Mouse (Mus musculus) MEL (cell line): ENCODE data around the gene Colgalt2. TPM values are rescaled to one million over a fixed set of nuclear protein-coding genes. Genes with fewer than 3 reads are reported as not detected.

ENCODE experiments used
- DNase-seq: peaks from one replicate; pipeline ENCODE4 v3.0.0; 2011; ENCODE audit warnings: low read depth, low spot score
- H3K27ac ChIP-seq: 2 replicates; pipeline ENCODE4 v1.5.1; 2012; ENCODE audit warnings: low read depth, mild to moderate bottlenecking, control low read depth, low read length, moderate library complexity; ENCODE audit not compliant: control insufficient read depth
- H3K27me3 ChIP-seq, 2 experiments: fragments of 150-350 bp in 1 of 2; sonication (generic) in 1 of 2; 2 replicates each; pipeline ENCODE4 v1.6.1; 2012; ENCODE audit warnings: low read length in 2 of 2, mild to moderate bottlenecking in 2 of 2, improper control_type of control experiment in 1 of 2, moderate library complexity in 1 of 2; ENCODE audit not compliant: insufficient read depth in 2 of 2, control insufficient read depth in 1 of 2
- H3K36me3 ChIP-seq, 2 experiments: 2 replicates each; pipeline ENCODE4 v1.6.1; 2012 to 2014; ENCODE audit warnings: low read length in 2 of 2, improper control_type of control experiment in 1 of 2, inconsistent platforms in 1 of 2, mild to moderate bottlenecking in 1 of 2; ENCODE audit not compliant: insufficient read depth in 2 of 2, control insufficient read depth in 1 of 2
- H3K4me1 ChIP-seq, 2 experiments: fragments of 150-350 bp in 1 of 2; sonication (generic) in 1 of 2; 2 replicates each; pipeline ENCODE4 v1.6.1; 2012; ENCODE audit warnings: low read length in 2 of 2, improper control_type of control experiment in 1 of 2, mild to moderate bottlenecking in 1 of 2; ENCODE audit not compliant: insufficient read depth in 2 of 2, control insufficient read depth in 1 of 2
- H3K4me3 ChIP-seq, 2 experiments: fragments of 150-350 bp in 1 of 2; sonication (generic) in 1 of 2; 2 replicates each; pipeline ENCODE4 v1.5.1; 2012; ENCODE audit warnings: low read depth in 2 of 2, low read length in 2 of 2, mild to moderate bottlenecking in 2 of 2, moderate library complexity in 2 of 2, control low read depth in 1 of 2, improper control_type of control experiment in 1 of 2; ENCODE audit not compliant: control insufficient read depth in 1 of 2, insufficient read depth in 1 of 2
- H3K79me2 ChIP-seq: 2 replicates; pipeline ENCODE4 v1.6.1; 2012; ENCODE audit warnings: mild to moderate bottlenecking, low read length, moderate library complexity; ENCODE audit not compliant: control insufficient read depth, poor library complexity, insufficient read depth
- H3K9ac ChIP-seq: 2 replicates; pipeline ENCODE4 v1.6.1; 2012; ENCODE audit warnings: low read depth, mild to moderate bottlenecking, control low read depth, low read length, moderate library complexity; ENCODE audit not compliant: control insufficient read depth, poor library complexity, severe bottlenecking
- H3K9me3 ChIP-seq: fragments of 150-350 bp; sonication (generic); replicated peaks from 2 replicates; pipeline ENCODE4 v1.6.1; 2012; ENCODE audit warnings: mild to moderate bottlenecking, low read length, improper control_type of control experiment, moderate library complexity; ENCODE audit not compliant: insufficient read depth
- BHLHE40 ChIP-seq: IDR thresholded peaks from 2 replicates; pipeline ENCODE4 v1.6.1; 2012; ENCODE audit warnings: low read depth, mild to moderate bottlenecking, inconsistent platforms, low read length, improper control_type of control experiment, borderline replicate concordance
- CTCF ChIP-seq, 3 experiments: IDR thresholded peaks in 2 of 3; conservative IDR thresholded peaks in 1 of 3; 2 replicates each; pipeline ENCODE4 v1.5.1; 2011 to 2012; ENCODE audit warnings: low read length in 3 of 3, low read depth in 2 of 3, mild to moderate bottlenecking in 2 of 3, improper control_type of control experiment in 1 of 3, inconsistent platforms in 1 of 3, mixed read lengths in 1 of 3, moderate library complexity in 1 of 3; ENCODE audit not compliant: control insufficient read depth in 1 of 3, insufficient read depth in 1 of 3, poor library complexity in 1 of 3, severe bottlenecking in 1 of 3
- E2F4 ChIP-seq: IDR thresholded peaks from 2 replicates; pipeline ENCODE4 v1.6.1; 2011; ENCODE audit warnings: low read depth, low read length, improper control_type of control experiment, borderline replicate concordance
- ELF1 ChIP-seq: IDR thresholded peaks from 2 replicates; pipeline ENCODE4 v1.6.1; 2014; ENCODE audit warnings: low read depth, mild to moderate bottlenecking, inconsistent platforms, low read length, improper control_type of control experiment, moderate library complexity
- EP300 ChIP-seq, 2 experiments: IDR thresholded peaks; 2 replicates each; pipeline ENCODE4 v1.6.1; 2011; ENCODE audit warnings: improper control_type of control experiment in 2 of 2, low read length in 2 of 2, low read depth in 1 of 2, mild to moderate bottlenecking in 1 of 2
- ETS1 ChIP-seq: IDR thresholded peaks from 2 replicates; pipeline ENCODE4 v1.6.1; 2012; ENCODE audit warnings: low read depth, mild to moderate bottlenecking, inconsistent platforms, low read length, improper control_type of control experiment, moderate library complexity
- GATA1 ChIP-seq: IDR thresholded peaks from 2 replicates; pipeline ENCODE4 v1.6.1; 2011; ENCODE audit warnings: low read depth, low read length, improper control_type of control experiment
- HCFC1 ChIP-seq: IDR thresholded peaks from 2 replicates; pipeline ENCODE4 v1.6.1; 2012; ENCODE audit warnings: low read depth, mild to moderate bottlenecking, inconsistent platforms, low read length, improper control_type of control experiment, moderate library complexity
- KAT2A ChIP-seq: conservative IDR thresholded peaks from 2 replicates; pipeline ENCODE4 v1.6.1; 2012; ENCODE audit warnings: low read depth, low read length, improper control_type of control experiment, inconsistent platforms
- MAFK ChIP-seq: IDR thresholded peaks from 2 replicates; pipeline ENCODE4 v1.6.1; 2011; ENCODE audit warnings: low read depth, mild to moderate bottlenecking, low read length, improper control_type of control experiment, borderline replicate concordance
- MYB ChIP-seq: IDR thresholded peaks from 2 replicates; pipeline ENCODE4 v1.6.1; 2011; ENCODE audit warnings: mild to moderate bottlenecking, low read depth, low read length, improper control_type of control experiment
- MYC ChIP-seq: IDR thresholded peaks from 2 replicates; pipeline ENCODE4 v1.6.1; 2011; ENCODE audit warnings: low read depth, mild to moderate bottlenecking, low read length, improper control_type of control experiment, moderate library complexity
- NELFE ChIP-seq: IDR thresholded peaks from 2 replicates; pipeline ENCODE4 v1.6.1; 2011; ENCODE audit warnings: low read depth, low read length, improper control_type of control experiment
- NRF1 ChIP-seq: IDR thresholded peaks from 2 replicates; pipeline ENCODE4 v1.6.1; 2014; ENCODE audit warnings: low read depth, mild to moderate bottlenecking, inconsistent platforms, low read length, improper control_type of control experiment, moderate library complexity; ENCODE audit not compliant: poor library complexity, insufficient read depth, severe bottlenecking
- POLR2AphosphoS5 ChIP-seq: IDR thresholded peaks from 2 replicates; pipeline ENCODE4 v1.6.1; 2012; ENCODE audit warnings: low read depth, borderline replicate concordance, mild to moderate bottlenecking, inconsistent platforms, low read length, moderate library complexity, mixed read lengths
- RAD21 ChIP-seq: IDR thresholded peaks from 2 replicates; pipeline ENCODE4 v1.6.1; 2011; ENCODE audit warnings: mild to moderate bottlenecking, low read depth, low read length, improper control_type of control experiment
- TAL1 ChIP-seq: IDR thresholded peaks from 2 replicates; pipeline ENCODE4 v1.6.1; 2012; ENCODE audit warnings: mild to moderate bottlenecking, inconsistent platforms, low read length, moderate library complexity, mixed read lengths
- TBP ChIP-seq: IDR thresholded peaks from 2 replicates; pipeline ENCODE4 v1.8.0; 2011; ENCODE audit warnings: low read depth, low read length, improper control_type of control experiment
- TCF12 ChIP-seq: IDR thresholded peaks from 2 replicates; pipeline ENCODE4 v1.6.1; 2014; ENCODE audit warnings: low read depth, mild to moderate bottlenecking, inconsistent platforms, low read length, improper control_type of control experiment, moderate library complexity
- USF1 ChIP-seq: IDR thresholded peaks from 2 replicates; pipeline ENCODE4 v1.6.1; 2014; ENCODE audit warnings: low read depth, mild to moderate bottlenecking, inconsistent platforms, low read length, improper control_type of control experiment, moderate library complexity
- USF2 ChIP-seq, 2 experiments: IDR thresholded peaks; 2 replicates each; pipeline ENCODE4 v1.6.1; 2011 to 2012; ENCODE audit warnings: improper control_type of control experiment in 2 of 2, low read length in 2 of 2, borderline replicate concordance in 1 of 2, inconsistent platforms in 1 of 2, low read depth in 1 of 2, mild to moderate bottlenecking in 1 of 2; ENCODE audit not compliant: insufficient read depth in 1 of 2
- ZMIZ1 ChIP-seq: IDR thresholded peaks from 2 replicates; pipeline ENCODE4 v1.6.1; 2012; ENCODE audit warnings: low read depth, mild to moderate bottlenecking, inconsistent platforms, low read length, improper control_type of control experiment, moderate library complexity
- ZNF384 ChIP-seq: IDR thresholded peaks from 2 replicates; pipeline ENCODE4 v1.6.1; 2012; ENCODE audit warnings: low read depth, mild to moderate bottlenecking, inconsistent platforms, low read length, improper control_type of control experiment
- polyA plus RNA-seq, 2 experiments: library from polyadenylated mRNA; stranded (reverse) in 1 of 2; unstranded in 1 of 2; fragments of >175 nt in 1 of 2; fragments of >200 nt in 1 of 2; gene quantifications; 2 replicates each; pipeline versions ENCODE4 v1.2.1 to v1.2.4; 2012; ENCODE audit warnings: low replicate concordance in 2 of 2, low read depth in 1 of 2; ENCODE audit not compliant: insufficient read length in 2 of 2, insufficient read depth in 1 of 2, missing spikeins in 1 of 2
- total RNA-seq: library from RNA; depleted of rRNA; stranded (reverse); fragments of 300-350 nt; gene quantifications from 2 replicates; pipeline ENCODE4 v1.2.3, GENCODE M21; 2012

The Colgalt2 gene
- total and polyA plus RNA-seq, 3 experiments = not detected

DNA sequence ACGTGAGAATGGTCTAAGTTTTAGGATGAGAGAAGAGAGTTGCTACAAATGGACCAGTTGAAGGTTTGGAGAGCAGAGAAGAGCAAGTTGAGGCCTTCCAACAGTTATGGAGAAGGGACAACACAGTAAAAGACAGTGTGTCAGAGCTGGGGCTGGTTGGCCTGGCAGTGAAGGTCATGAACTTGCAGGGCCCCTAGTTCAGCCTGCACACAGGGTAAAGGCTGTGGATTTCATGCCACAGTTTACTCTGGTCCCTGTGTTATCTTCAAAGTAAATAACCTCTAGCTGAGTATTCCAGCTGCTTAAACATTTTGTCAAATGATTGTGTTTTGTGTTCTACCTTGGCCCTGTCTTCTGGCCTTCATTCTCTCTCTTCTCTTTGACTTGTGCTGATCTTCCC lies 922 bp upstream of the Colgalt2 start:
- no peaks in the 10 kb centered on the region for H3K4me1 ChIP-seq
- TF ChIP-seq TBP (no peak), E2F4 (no peak), GATA1 (no peak), NELFE (no peak), TAL1 (no peak), POLR2AphosphoS5 (no peak), BHLHE40 (no peak), ELF1 (no peak), ETS1 (no peak), TCF12 (no peak), RAD21 (no peak)
- TF ChIP-seq, all 39 proteins: peak for 0
- Histone ChIP-seq H3K9ac (no peak overlapping the region), H3K4me3 (no peak overlapping the region), H3K36me3 (no peaks in the 10 kb centered on the region), H3K27ac (no peak overlapping the region), H3K79me2 (no peaks in the 10 kb centered on the region), H3K27me3 (no peaks in the 10 kb centered on the region; a peak in 2 of 4 replicates), H3K9me3 (0 out of 2 replicates have a peak, but pooled peaks cover 2% of the 10 kb centered on the region)
- no peak for DNase-seq

DNA sequence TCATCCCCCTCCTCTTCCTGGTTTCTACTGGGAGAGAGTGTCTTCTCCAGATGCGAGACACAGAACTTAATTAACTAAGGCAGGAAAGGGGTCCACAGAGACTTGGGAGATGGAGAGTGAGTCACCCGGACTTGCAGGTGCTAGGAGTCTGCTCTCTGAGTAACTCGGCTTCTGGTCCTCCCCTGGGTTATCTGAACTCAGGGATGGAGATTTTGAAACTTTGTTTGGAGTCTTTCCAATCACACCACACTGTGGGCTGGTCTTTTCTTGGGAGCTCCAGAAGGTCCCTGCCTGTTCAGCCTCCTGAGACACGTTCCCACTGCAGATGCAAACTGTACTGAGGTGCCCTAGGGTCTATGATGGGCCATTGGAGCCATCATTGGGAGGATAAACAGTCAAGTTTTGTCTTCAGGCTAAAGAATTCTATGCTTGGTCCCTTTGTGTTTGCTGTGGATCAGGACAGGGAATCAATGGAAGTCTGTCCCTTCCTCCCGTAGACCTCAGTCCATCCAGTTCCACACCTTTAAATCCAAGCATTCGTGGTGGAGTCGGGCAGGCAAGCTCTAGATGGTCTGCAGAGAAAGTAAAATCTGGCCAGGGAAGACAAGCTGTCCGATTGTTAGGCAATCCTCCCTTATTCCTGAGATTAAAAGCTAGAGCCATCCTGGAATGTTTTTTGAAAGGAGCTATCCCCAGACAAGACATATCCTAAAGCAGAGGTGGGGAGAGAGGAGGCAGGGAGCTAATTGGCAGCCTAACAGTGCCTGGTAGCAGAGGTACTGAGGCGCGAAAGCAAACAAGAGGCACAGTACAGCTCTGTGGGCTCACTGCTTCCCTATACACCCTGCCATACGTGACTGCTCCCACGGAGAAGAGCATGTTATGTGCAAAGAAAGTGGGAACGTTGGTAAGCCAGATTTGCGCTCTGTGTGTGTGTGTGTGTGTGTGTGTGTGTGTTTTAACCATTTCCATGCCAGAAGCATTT lies 1.2 kb downstream of the Colgalt2 start:
- no peaks in the 10 kb centered on the region for H3K4me1 ChIP-seq
- H3K79me2 ChIP-seq = no peaks in the 10 kb centered on the region
- DNase-seq = no peak
- H3K36me3 ChIP-seq = no peaks in the 10 kb centered on the region
- H3K9ac ChIP-seq = no peak overlapping the region
- H3K27ac ChIP-seq = no peak overlapping the region
- 0 out of 2 replicates have a peak, but pooled peaks cover 2% of the 10 kb centered on the region for H3K9me3 ChIP-seq
- H3K27me3 ChIP-seq = no peaks in the 10 kb centered on the region; a peak in 2 of 4 replicates
- TF ChIP-seq NRF1 (no peak), USF2 (IDR thresholded peaks at IDR 0.05; ENCODE audit: borderline replicate concordance in 1 of 2, insufficient read depth in 1 of 2, low read depth in 1 of 2, low read length in 2 of 2) (no peak), HCFC1 (no peak), ZMIZ1 (no peak), MAFK (no peak), USF1 (no peak), ZNF384 (no peak), MYC (no peak), MYB (no peak), ELF1 (no peak), GATA1 (no peak), EP300 (IDR thresholded peaks at IDR 0.05; ENCODE audit: low read depth in 1 of 2, low read length in 2 of 2) (no peak), TAL1 (no peak), RAD21 (no peak), CTCF (IDR thresholded peaks at IDR 0.05 in 2 of 3, conservative IDR thresholded peaks at IDR 0.05 in 1 of 3; ENCODE audit: control insufficient read depth in 1 of 3, insufficient read depth in 1 of 3, low read depth in 2 of 3, low read length in 3 of 3, poor library complexity in 1 of 3, severe bottlenecking in 1 of 3) (no peak), KAT2A (no peak), BHLHE40 (no peak)
- no peak overlapping the region for H3K4me3 ChIP-seq
